Mouse (Mus musculus) C2C12 (cell line): ENCODE results near the gene Acad11. TPM values are rescaled to one million over a fixed set of nuclear protein-coding genes. Genes with fewer than 3 reads are reported as not detected.

Experiments used
- H3K27me3 ChIP-seq: one replicate; pipeline ENCODE4 v1.6.1; 2011; ENCODE audit not compliant: control insufficient read depth, insufficient read depth, insufficient read length
- H3K36me3 ChIP-seq: one replicate; pipeline ENCODE4 v1.6.1; 2011; ENCODE audit not compliant: control insufficient read depth, insufficient read depth
- H3K4me3 ChIP-seq: one replicate; pipeline ENCODE4 v1.5.1; 2011; ENCODE audit warnings: mild to moderate bottlenecking, control low read depth; ENCODE audit not compliant: poor library complexity, insufficient read depth, severe bottlenecking
- H3K79me2 ChIP-seq: one replicate; pipeline ENCODE4 v1.6.1; 2011; ENCODE audit not compliant: control insufficient read depth, insufficient read depth
- H3K79me3 ChIP-seq: one replicate; pipeline ENCODE4 v1.6.1; 2011; ENCODE audit warnings: low read depth, control low read depth
- H3ac ChIP-seq: one replicate; pipeline ENCODE3; 2011; ENCODE audit warnings: low read depth; ENCODE audit not compliant: control insufficient read depth, insufficient read length
- CEBPB ChIP-seq: IDR thresholded peaks from one replicate; pipeline ENCODE4 v1.6.1; 2011; ENCODE audit warnings: low read depth, mild to moderate bottlenecking, control low read depth, moderate library complexity
- CTCF ChIP-seq: IDR thresholded peaks from one replicate; pipeline ENCODE4 v1.5.1; 2011; ENCODE audit not compliant: control insufficient read depth, insufficient read depth, insufficient read length
- FOSL1 ChIP-seq: IDR thresholded peaks from one replicate; pipeline ENCODE4 v1.8.0; 2011; ENCODE audit warnings: mild to moderate bottlenecking, low read length; ENCODE audit not compliant: poor library complexity, insufficient read depth, severe bottlenecking
- MAX ChIP-seq: IDR thresholded peaks from one replicate; pipeline ENCODE4 v1.6.1; 2011; ENCODE audit warnings: mild to moderate bottlenecking, control low read depth
- MYOD1 ChIP-seq: IDR thresholded peaks from one replicate; pipeline ENCODE4 v1.6.1; 2011; ENCODE audit warnings: low read depth; ENCODE audit not compliant: control insufficient read depth, insufficient read length
- MYOG ChIP-seq: IDR thresholded peaks from one replicate; pipeline ENCODE4 v1.6.1; 2011; ENCODE audit not compliant: control insufficient read depth, insufficient read length; ENCODE audit errors: extremely low read depth
- USF1 ChIP-seq: IDR thresholded peaks from one replicate; pipeline ENCODE4 v1.6.1; 2011; ENCODE audit warnings: low read depth, mild to moderate bottlenecking, control low read depth, moderate library complexity
- polyA plus RNA-seq: library from polyadenylated mRNA; unstranded; fragments of >200 nt; fragmentation: generic; extraction: Trizol; gene quantifications from one replicate; pipeline ENCODE4 v1.2.1, GENCODE M21; 2012; ENCODE audit warnings: missing spikeins

Gene Acad11
- polyA plus RNA-seq, 1 experiment = 3.0 TPM

GRCm38 (mm10) chr9:104142805-104143204 is 79.6 kb downstream of the Acad11 start:
- Histone ChIP-seq H3K36me3 (no peaks in the 10 kb centered on the region), H3K27me3 (no peaks in the 10 kb centered on the region), H3K79me2 (no peaks in the 10 kb centered on the region), H3K79me3 (no peaks in the 10 kb centered on the region), H3K4me3 (no peak overlapping the region), H3ac (no peak overlapping the region)
- no peak for TF ChIP-seq CTCF
- no peak for TF ChIP-seq MYOG
- TF ChIP-seq FOSL1 = no peak
- TF ChIP-seq CEBPB = no peak
- TF ChIP-seq USF1 = no peak
- TF ChIP-seq MYOD1 = no peak
- no peak for TF ChIP-seq MAX

GRCm38 (mm10) chr9:104144314-104144996 is 81.3 kb downstream of the Acad11 start:
- no peak for TF ChIP-seq CTCF
- Histone ChIP-seq H3K27me3 (no peaks in the 10 kb centered on the region), H3K79me3 (no peaks in the 10 kb centered on the region)

GRCm38 (mm10) chr9:104146683-104147082 is 83.5 kb downstream of the Acad11 start:
- Histone ChIP-seq H3K79me3 (no peaks in the 10 kb centered on the region), H3K4me3 (no peak overlapping the region), H3K36me3 (peaks cover 10% of the 10 kb centered on the region), H3ac (no peak overlapping the region), H3K79me2 (no peaks in the 10 kb centered on the region), H3K27me3 (no peaks in the 10 kb centered on the region)
- TF ChIP-seq USF1 = no peak
- no peak for TF ChIP-seq CTCF
- no peak for TF ChIP-seq MAX

More at GRCm38 (mm10) chr9:104144314-104144996, 81.3 kb downstream of the Acad11 start:
- Histone ChIP-seq H3K36me3 (no peaks in the 10 kb centered on the region), H3ac (no peak overlapping the region), H3K4me3 (no peak overlapping the region), H3K79me2 (no peaks in the 10 kb centered on the region)

- Histone ChIP-seq H3K27me3 (no peaks in the 10 kb centered on the region), H3K4me3 (no peak overlapping the region), H3ac (no peak overlapping the region), H3K36me3 (peaks cover 15% of the 10 kb centered on the region), H3K79me3 (no peaks in the 10 kb centered on the region), H3K79me2 (no peaks in the 10 kb centered on the region)
- TF ChIP-seq MYOD1 (no peak), MAX (no peak), USF1 (no peak), FOSL1 (no peak), MYOG (no peak)
These were observed 85.8 kb downstream of the Acad11 start for GRCm38 (mm10) chr9:104148969-104149368.

GRCm38 (mm10) chr9:104152121-104152520 is 88.9 kb downstream of the Acad11 start:
- TF ChIP-seq CEBPB = no peak
- TF ChIP-seq FOSL1 = no peak
- no peak for TF ChIP-seq MYOD1
- no peak for TF ChIP-seq MAX
- no peak for TF ChIP-seq CTCF
- TF ChIP-seq USF1 = no peak
- no peak for TF ChIP-seq MYOG
- H3K79me2 ChIP-seq = no peaks in the 10 kb centered on the region
- H3K36me3 ChIP-seq = peaks cover 30% of the 10 kb centered on the region
- no peak overlapping the region for H3K4me3 ChIP-seq
- no peak overlapping the region for H3ac ChIP-seq
- H3K79me3 ChIP-seq = no peaks in the 10 kb centered on the region
- H3K27me3 ChIP-seq = no peaks in the 10 kb centered on the region

GRCm38 (mm10) chr9:104155100-104155715 is 92.0 kb downstream of the Acad11 start:
- H3K36me3 ChIP-seq = peaks cover 55% of the 10 kb centered on the region
- no peaks in the 10 kb centered on the region for H3K79me2 ChIP-seq
- no peaks in the 10 kb centered on the region for H3K79me3 ChIP-seq
- TF ChIP-seq CEBPB = no peak
- TF ChIP-seq USF1 = no peak
- no peak for TF ChIP-seq MAX
- no peak for TF ChIP-seq MYOG
- no peak for TF ChIP-seq CTCF
- no peak overlapping the region for H3K4me3 ChIP-seq
- H3ac ChIP-seq = no peak overlapping the region
- no peaks in the 10 kb centered on the region for H3K27me3 ChIP-seq
